Mouse (Mus musculus) gastrocnemius, postnatal 25 days (tissue): ENCODE results near the gene Pbrm1. TPM values are rescaled to one million over a fixed set of nuclear protein-coding genes. Genes with fewer than 3 reads are reported as not detected.
A peak's percentile ranks its signal among the peaks of the same experiment; 100 is the strongest.

Experiments
- DNase-seq: peaks from one replicate; pipeline ENCODE4 v3.0.0; 2022
- long read RNA-seq, 2 experiments: library from polyadenylated mRNA; stranded (forward); transcript quantifications; one replicate each; pipeline ENCODE4 v2.0.0; 2021
- total RNA-seq, 2 experiments: library from RNA; stranded (reverse); gene quantifications; 1 replicate in 1 of 2; 2 replicates in 1 of 2; pipeline ENCODE4 v1.2.3; 2021

Pbrm1 gene
- 10 to 100 TPM; 39.4 to 46.2 TPM for total RNA-seq
- long read RNA-seq, experiment 1, partial matches to known transcripts: 0 of 3 reads
- long read RNA-seq, experiment 1, other reads (novel, unspliced or antisense): 3 of 3 reads
- long read RNA-seq, experiment 2, partial matches to known transcripts: 4 of 8 reads
- long read RNA-seq, experiment 2, other reads (novel, unspliced or antisense): 4 of 8 reads

DNA sequence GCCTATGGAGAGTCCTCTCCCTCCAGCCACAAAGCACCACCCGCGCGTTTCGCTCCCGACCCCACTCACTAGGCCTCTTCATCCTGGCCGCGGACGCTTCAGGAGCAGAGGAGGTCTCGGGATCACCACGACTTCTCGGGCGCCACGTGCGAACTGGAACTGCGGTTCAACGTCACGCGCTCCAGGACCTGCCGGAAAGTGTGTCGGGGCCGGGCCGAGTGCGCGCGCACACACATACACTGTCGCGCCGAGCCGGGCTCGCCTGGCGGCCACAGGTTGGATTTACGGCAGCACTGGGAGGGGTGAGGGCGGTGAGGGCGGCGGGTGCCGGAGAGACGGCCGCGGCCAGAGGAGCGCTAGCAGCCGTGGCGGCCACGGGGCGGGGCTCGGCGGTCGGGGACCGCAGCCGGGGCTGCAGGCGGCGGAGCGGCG lies at the start of gene Pbrm1, which contains the start of gene Gnl3:
Pbrm1 (plus strand) TSS at position 279 of the 432 bp plus-strand sequence.
Gnl3 (minus strand) TSS at position 293 of the 432 bp plus-strand sequence.
- DNase-seq: peak; percentile 96

- DNase-seq: peak; percentile 22
Measured at GRCm38 (mm10) chr14:30974204-30974603, 44.7 kb upstream of the Pbrm1 start.

GRCm38 (mm10) chr14:30976222-30976621 lies 42.7 kb upstream of the Pbrm1 start:
- no peak for DNase-seq

- no peak for DNase-seq
Measured at GRCm38 (mm10) chr14:30996417-30996816, 22.5 kb upstream of the Pbrm1 start.

DNA sequence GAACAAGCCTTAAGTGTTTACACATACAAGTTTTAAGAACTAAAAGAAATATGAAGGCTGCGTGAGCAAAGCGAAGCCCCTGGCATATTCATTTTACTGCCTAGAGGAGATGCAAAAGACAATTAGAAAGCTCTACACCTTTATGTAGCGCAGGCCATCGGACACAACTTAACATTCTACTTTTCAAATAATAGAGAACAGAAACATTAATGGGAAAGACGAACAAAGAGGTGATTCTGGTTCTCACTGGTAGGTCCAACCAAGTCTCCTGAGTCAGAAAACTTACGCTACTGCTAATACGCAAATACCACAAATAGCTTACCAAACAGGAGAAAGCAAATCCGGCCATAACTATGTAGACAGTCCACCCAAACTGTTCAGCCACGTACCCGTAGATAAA lies 18.6 kb upstream of the Pbrm1 start:
- no peak for DNase-seq

GRCm38 (mm10) chr14:31000816-31001306 lies 18.1 kb upstream of the Pbrm1 start:
- DNase-seq: no peak

GRCm38 (mm10) chr14:31001307-31002205 lies 17.4 kb upstream of the Pbrm1 start, which contains the start of the genes Glt8d1 and Spcs1:
Glt8d1 (plus strand) TSS chr14:31001400.
Spcs1 (minus strand) TSS chr14:31001672.
- peak; percentile 85 for DNase-seq

- DNase-seq: no peak
Measured at GRCm38 (mm10) chr14:31004527-31004926, 14.4 kb upstream of the Pbrm1 start.

- no peak for DNase-seq
Measured at GRCm38 (mm10) chr14:31006779-31007178, 12.2 kb upstream of the Pbrm1 start.

DNA sequence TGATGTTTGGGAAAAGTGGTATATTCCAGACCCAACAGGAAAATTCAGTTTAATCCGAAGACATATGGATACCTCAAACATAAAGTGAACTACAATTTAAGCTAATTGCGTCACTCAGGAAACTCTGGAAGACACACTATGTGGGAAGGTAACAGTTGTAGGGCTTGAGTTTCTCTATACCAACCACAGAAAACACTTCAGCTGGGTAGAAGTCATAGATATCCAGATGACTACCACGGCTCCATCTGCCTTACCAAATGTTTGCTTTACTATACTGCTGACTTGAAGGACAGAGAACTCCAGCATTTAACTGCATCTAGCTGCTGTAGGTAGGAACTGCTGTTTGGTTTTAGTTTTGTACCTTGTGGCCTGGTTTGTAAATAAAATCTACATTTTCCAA lies 7.3 kb upstream of the Pbrm1 start:
- DNase-seq: no peak

DNA sequence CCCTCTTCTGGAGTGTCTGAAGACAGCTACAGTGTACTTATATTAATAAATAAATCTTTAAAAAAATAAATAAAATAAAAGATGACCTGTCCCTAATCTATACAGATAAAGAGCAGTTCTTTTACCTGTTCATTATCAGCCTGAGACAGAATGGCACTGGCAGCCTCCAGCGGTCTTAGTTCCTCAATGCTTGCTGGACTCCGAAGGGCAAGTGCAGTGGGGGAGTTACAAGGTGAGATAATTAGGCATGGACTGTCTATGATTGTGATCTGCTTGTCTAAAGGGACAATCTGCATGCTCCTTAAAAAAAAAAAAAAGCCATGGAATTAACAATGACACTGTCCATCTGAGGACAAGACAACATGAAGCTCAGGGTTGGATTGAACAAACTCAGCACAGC lies 5.0 kb upstream of the Pbrm1 start:
- no peak for DNase-seq

DNA sequence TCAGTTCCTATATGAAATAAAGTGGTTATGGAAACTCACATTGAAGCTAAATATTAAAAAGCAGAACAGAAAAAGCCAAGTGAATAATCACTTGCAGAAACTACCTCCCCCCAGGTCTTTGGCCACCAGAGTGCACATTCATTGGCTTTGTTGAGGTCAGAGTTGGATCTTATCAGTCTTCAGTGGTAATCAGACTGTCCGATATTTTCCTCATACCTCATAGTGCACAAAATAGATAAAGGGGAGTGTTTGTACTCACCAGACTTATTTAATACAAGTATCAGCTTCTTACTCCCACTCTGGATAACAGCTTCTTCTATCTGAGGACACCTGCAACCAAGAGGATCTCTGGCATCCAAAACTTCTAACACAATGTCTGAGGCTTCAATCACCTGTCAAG lies 2.9 kb upstream of the Pbrm1 start:
- DNase-seq: no peak

- DNase-seq: no peak
Measured at GRCm38 (mm10) chr14:31017854-31018253, 1.1 kb upstream of the Pbrm1 start.

- DNase-seq: peak; percentile 78
Measured at GRCm38 (mm10) chr14:31019331-31020205, 630 bp downstream of the Pbrm1 start.

- no peak for DNase-seq
Measured at GRCm38 (mm10) chr14:31022579-31022978, 3.6 kb downstream of the Pbrm1 start.

GRCm38 (mm10) chr14:31025785-31026184 lies 6.8 kb downstream of the Pbrm1 start:
- DNase-seq: no peak

- DNase-seq: no peak
Measured at GRCm38 (mm10) chr14:31045296-31045695, 26.4 kb downstream of the Pbrm1 start.

DNA sequence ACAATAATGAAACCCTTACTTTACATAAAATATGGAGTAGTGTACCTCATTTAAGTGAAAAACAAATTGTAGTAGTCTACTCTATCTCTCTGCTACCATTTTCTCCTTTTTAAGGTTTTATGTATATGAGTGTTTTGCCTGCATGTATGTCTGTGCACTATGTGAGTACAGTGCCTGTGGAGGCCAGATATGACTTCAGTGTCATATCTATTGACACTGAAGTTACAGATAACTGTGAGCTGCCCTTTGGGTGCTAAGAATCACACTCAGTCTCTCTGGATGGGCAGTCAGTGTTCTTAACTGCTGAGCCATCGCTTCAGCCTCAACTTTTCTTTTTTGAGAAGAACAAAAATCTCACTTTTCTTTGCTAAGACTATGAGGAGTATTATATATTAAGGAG lies 26.9 kb downstream of the Pbrm1 start:
- no peak for DNase-seq

DNA sequence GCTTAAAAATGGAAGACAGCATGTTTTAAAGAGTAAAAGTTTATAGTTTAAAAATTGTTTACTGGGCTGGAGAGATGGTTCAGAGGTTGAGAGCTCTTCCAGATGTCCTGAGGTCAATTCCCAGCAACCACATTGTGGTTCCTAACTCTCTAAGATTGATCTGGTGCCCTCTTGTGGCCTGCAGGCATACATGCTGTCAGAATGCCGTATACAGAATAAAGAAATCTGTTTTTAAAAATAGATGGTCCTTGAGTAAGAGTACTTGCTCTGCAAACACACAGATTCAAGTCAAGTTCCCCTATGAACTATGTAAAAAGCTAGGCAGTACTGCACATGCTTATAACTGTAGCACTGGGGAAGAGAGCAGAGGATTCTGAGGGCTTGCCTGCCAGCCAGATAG lies 43.3 kb downstream of the Pbrm1 start:
- no peak for DNase-seq

GRCm38 (mm10) chr14:31069086-31069733 lies 50.3 kb downstream of the Pbrm1 start:
- no peak for DNase-seq

DNA sequence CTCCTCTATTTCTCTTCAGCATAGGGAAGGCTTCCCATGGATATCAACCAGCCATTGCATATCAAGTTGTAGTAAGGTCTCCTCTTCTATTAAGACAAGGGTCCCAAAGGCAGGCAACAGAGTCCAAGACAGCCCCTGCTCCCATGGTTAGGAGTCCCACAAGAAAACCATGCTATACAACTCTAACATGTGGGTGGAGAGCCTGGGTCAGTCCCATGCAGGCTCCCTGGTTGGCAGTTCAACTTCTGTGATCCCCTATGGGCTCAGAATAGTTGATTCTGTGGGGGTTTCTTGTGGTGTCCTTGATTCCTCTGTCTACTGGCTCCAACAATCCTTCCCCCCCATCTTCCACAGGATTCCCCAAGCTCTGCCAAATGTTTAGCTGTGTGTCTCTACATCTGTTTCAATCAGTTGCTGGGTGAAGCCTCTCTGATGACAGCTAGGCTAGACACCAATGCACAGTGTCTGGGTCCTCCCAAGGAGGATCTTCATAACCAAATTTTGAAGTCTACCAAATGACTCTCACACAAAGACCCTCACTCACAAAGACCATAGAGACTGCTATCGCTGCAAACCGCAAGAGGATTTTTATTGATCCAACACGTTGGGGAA lies 59.8 kb downstream of the Pbrm1 start:
- DNase-seq: no peak
